Mouse (Mus musculus) bone marrow, adult 2 months (tissue): ENCODE data around the gene Tsc22d1.

Experiments
- CTCF ChIP-seq: fragments of 200-500 bp; IDR thresholded peaks from 2 replicates; pipeline ENCODE4 v1.5.1; 2011; ENCODE audit warnings: low read length, control low read depth; ENCODE audit not compliant: control insufficient read depth, insufficient read depth
- POLR2A ChIP-seq: fragments of 200-500 bp; IDR thresholded peaks from 2 replicates; pipeline ENCODE4 v1.6.1; 2011; ENCODE audit warnings: low read depth, mild to moderate bottlenecking, control low read depth, low read length, borderline replicate concordance; ENCODE audit not compliant: control insufficient read depth

- no peak for TF ChIP-seq CTCF
- TF ChIP-seq POLR2A, result no peak
These were observed 82.4 kb downstream of the Tsc22d1 start for GRCm38 (mm10) chr14:76497187-76497586.
